ENCODE assay signal across 8 mouse cellular contexts in the genomic region with DNA sequence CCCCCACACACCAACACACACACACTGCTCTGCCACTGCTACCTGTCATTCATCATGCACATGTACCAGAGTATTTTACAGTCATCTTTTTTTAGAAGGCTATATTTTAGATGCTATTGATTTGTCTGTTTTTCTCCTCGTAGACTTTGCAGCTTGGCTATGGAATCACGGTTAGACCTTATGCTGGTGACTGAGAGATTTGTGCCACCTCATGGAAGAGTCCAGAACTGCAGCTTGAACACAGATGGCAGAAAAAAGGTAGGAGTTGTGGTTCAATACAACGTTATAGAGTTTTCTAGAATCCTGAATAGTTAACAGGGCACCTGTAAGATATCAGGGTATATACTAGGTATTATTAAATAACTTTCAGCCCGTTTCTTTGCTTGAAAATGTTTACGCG. TPM values are rescaled to one million over a fixed set of nuclear protein-coding genes. Genes with fewer than 3 reads are reported as not detected.
DNase-seq lines count a peak whose midpoint lies in the region; ATAC-seq and TF ChIP-seq lines count a peak whose summit lies in the region.
"Had no signal": no experiment of that assay in that cellular context is flagged by ENCODE, and none has a peak within 500 bp of the region (broad histone marks: within the 10 kb centered on the region; RNA-seq: fewer than 3 reads in every experiment).

No protein-coding gene starts in this region.

- H3K4me1 ChIP-seq in forebrain, embryonic 16.5 days (replicated peaks; ENCODE audit: control insufficient read depth, insufficient read depth, low read length): no peaks in the 10 kb centered on the region

- no peak overlapping the region for H3K9ac ChIP-seq in forebrain, embryonic 16.5 days (replicated peaks; ENCODE audit: low read depth, low read length)
- H3K9ac ChIP-seq: midbrain, embryonic 12.5 days had no signal

- no peak overlapping the region for H3K4me3 ChIP-seq in forebrain, embryonic 16.5 days (replicated peaks; ENCODE audit: low read length)
- no peak overlapping the region for H3K4me3 ChIP-seq in layer of hippocampus, adult 2 months
- H3K4me3 ChIP-seq: midbrain, embryonic 12.5 days had no signal

- H3K36me3 ChIP-seq in forebrain, embryonic 16.5 days (ENCODE audit: control insufficient read depth, insufficient read depth): no peaks in the 10 kb centered on the region
- H3K36me3 ChIP-seq: midbrain, embryonic 12.5 days had no signal

- peak; percentile 65 for DNase-seq in testis, postnatal 10 days (ENCODE audit: low spot score)
- no peak for DNase-seq in testis, postnatal 14 days (ENCODE audit: low spot score)
- DNase-seq in layer of hippocampus, adult 2 months (ENCODE audit: low spot score in 2 of 2): peak; percentile 45 to 61
- peak; percentile 40 for DNase-seq in yolk sac, embryonic 10.5 days (ENCODE audit: low spot score)

- no peak overlapping the region for H3K4me2 ChIP-seq in forebrain, embryonic 16.5 days (ENCODE audit: low read length)
- H3K4me2 ChIP-seq: midbrain, embryonic 12.5 days had no signal

- TF ChIP-seq CTCF in layer of hippocampus, adult 2 months (conservative IDR thresholded peaks at IDR 0.05): peak; percentile 82

- no peak overlapping the region for H3K27ac ChIP-seq in forebrain, embryonic 16.5 days (ENCODE audit: low read length)
- H3K27ac ChIP-seq in layer of hippocampus, adult 2 months: peak overlapping the region; percentile 43; the same call in 1 of the 2 replicates
- H3K27ac ChIP-seq: midbrain, embryonic 12.5 days had no signal

- WGBS in forebrain, embryonic 16.5 days: 41% methylated on average over 6 of the region's 6 CpGs

- H3K9me3 ChIP-seq in forebrain, embryonic 16.5 days (ENCODE audit: control insufficient read depth, low read length): no peaks in the 10 kb centered on the region
- H3K9me3 ChIP-seq: midbrain, embryonic 12.5 days had no signal

- peak; percentile 61 for ATAC-seq in cerebellum, adult (ENCODE audit: insufficient number of reproducible peaks, low FRiP score, low TSS enrichment)
- ATAC-seq in forebrain, embryonic 16.5 days: peak; percentile 75
- peak; percentile 75; the same call in 1 of the 2 replicates for ATAC-seq in megakaryocyte progenitor cell, adult 5-6 weeks (replicated peaks; ENCODE audit: poor library complexity)

- H3K27me3 ChIP-seq in forebrain, embryonic 16.5 days (replicated peaks; ENCODE audit: control insufficient read depth, insufficient read depth, low read length): no peaks in the 10 kb centered on the region

RNA-seq across cellular contexts. Expression of gene Nxf3, which starts 22.9 kb away (rescaled TPM):
- 0.09 TPM in 1 of 2 replicates, not detected in the other for polyA plus RNA-seq in forebrain, embryonic 16.5 days (2015; fragmentation: Nextera tagmentation; extraction: Ambion mirVana)
- under 1 TPM in 1 of 2 experiments, not detected in 1; 0.12 TPM for total RNA-seq in layer of hippocampus, adult 2 months (2021)
- not detected in 2 replicates for total RNA-seq in megakaryocyte progenitor cell, adult 5-6 weeks (2015)
- total RNA-seq in megakaryocyte progenitor cell, adult 5-6 weeks (2017): not detected in 2 replicates
- polyA plus RNA-seq: midbrain, embryonic 12.5 days had no signal

RNA-seq across cellular contexts. Expression of gene Bex4, which starts 30.9 kb away (rescaled TPM):
- 135 and 137 TPM in 2 replicates for polyA plus RNA-seq in forebrain, embryonic 16.5 days (2015; fragmentation: Nextera tagmentation; extraction: Ambion mirVana)
- 10 to 100 TPM; 18.5 to 22.0 TPM for total RNA-seq in layer of hippocampus, adult 2 months (2021)
- 7.7 and 8.3 TPM in 2 replicates for total RNA-seq in megakaryocyte progenitor cell, adult 5-6 weeks (2015)
- 7.4 and 17.7 TPM in 2 replicates for total RNA-seq in megakaryocyte progenitor cell, adult 5-6 weeks (2017)

RNA-seq across cellular contexts. Expression of gene Bex2, which starts 39.9 kb away (rescaled TPM):
- polyA plus RNA-seq in forebrain, embryonic 16.5 days (2015; fragmentation: Nextera tagmentation; extraction: Ambion mirVana): 579 and 667 TPM in 2 replicates
- 100 to 1,000 TPM; 365 to 379 TPM for total RNA-seq in layer of hippocampus, adult 2 months (2021)
- not detected in 2 replicates for total RNA-seq in megakaryocyte progenitor cell, adult 5-6 weeks (2015)
- 0.37 and 0.62 TPM in 2 replicates for total RNA-seq in megakaryocyte progenitor cell, adult 5-6 weeks (2017)

Comparison
In these comparisons a context has a peak if more than half of its experiments do, and no peak if none do; other contexts are left out.
1. RNA of gene Bex2, which starts 39.9 kb away (total RNA-seq): 365 to 379 TPM in layer of hippocampus, adult 2 months; 0.37 to 0.62 TPM in megakaryocyte progenitor cell, adult 5-6 weeks; every median in the first group is over 100 times any median in the second.
2. Peak in every context shown above with its lines, with median percentiles within 50 percentile points of each other: ATAC-seq.